Mouse (Mus musculus): Measurements from ENCODE around the gene Vmn1r40. TPM values are rescaled to one million over a fixed set of nuclear protein-coding genes. Genes with fewer than 3 reads are reported as not detected.

Vmn1r40 gene
- not detected in 2 replicates for polyA plus RNA-seq (2015; fragmentation: Nextera tagmentation; extraction: Ambion mirVana)

GRCm38 (mm10) chr6:89707240-89707639 lies at the start of gene Vmn1r40:
TSS of gene Vmn1r40 (plus strand) at chr6:89707540.

DNA sequence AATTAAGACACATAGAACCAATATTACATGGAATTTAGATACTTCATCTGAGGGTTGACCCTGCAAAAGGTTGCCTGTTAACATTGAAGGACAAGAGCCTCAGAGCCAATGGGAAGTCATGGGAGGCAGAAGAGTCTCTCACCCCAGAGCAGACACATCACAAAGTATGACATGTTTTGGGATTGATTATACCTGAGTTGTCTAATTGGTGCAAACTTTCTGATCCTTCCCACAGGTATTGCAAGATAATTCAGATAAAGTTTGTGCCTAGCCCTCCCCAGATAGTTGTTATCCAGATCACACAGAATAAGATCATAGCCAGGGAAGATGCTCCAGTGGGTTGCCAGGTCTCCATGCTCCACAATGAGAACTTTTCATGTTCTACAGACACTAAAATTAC lies 33.1 kb downstream of the Vmn1r40 start, which contains the start of gene Vmn1r41:
Gene Vmn1r41, plus strand, starts transcription at position 301 of the 400 bp plus-strand sequence.

Other genes with a start within 250 kb of the Vmn1r40 start
- gene Chchd6, start 111.9 kb upstream of the Vmn1r40 start, polyA plus RNA-seq (2015; fragmentation: Nextera tagmentation; extraction: Ambion mirVana) = 21.1 and 23.9 TPM in 2 replicates
- 10.5 and 12.2 TPM in 2 replicates for gene Txnrd3, start 63.6 kb upstream of the Vmn1r40 start, polyA plus RNA-seq (2015; fragmentation: Nextera tagmentation; extraction: Ambion mirVana)
- not detected in 2 replicates for gene Vmn1r41, start 33.2 kb downstream of the Vmn1r40 start, polyA plus RNA-seq (2015; fragmentation: Nextera tagmentation; extraction: Ambion mirVana)
- gene Vmn1r42, start 168.9 kb downstream of the Vmn1r40 start, polyA plus RNA-seq (2015; fragmentation: Nextera tagmentation; extraction: Ambion mirVana) = not detected in 2 replicates
- gene Vmn1r43, start 168.9 kb downstream of the Vmn1r40 start, polyA plus RNA-seq (2015; fragmentation: Nextera tagmentation; extraction: Ambion mirVana) = not detected in 2 replicates
- not detected in 2 replicates for gene Vmn1r44, start 176.1 kb downstream of the Vmn1r40 start, polyA plus RNA-seq (2015; fragmentation: Nextera tagmentation; extraction: Ambion mirVana)
- gene Vmn1r45, start 233.1 kb downstream of the Vmn1r40 start, polyA plus RNA-seq (2015; fragmentation: Nextera tagmentation; extraction: Ambion mirVana) = not detected in 2 replicates

Measured in urinary bladder, postnatal 0 days (tissue).